Mouse (Mus musculus) myocyte (in vitro differentiated cells): ENCODE results near the gene Cd2bp2.

Source experiments
- CEBPB ChIP-seq: IDR thresholded peaks from 2 replicates; pipeline ENCODE4 v1.6.1; 2011; ENCODE audit warnings: mild to moderate bottlenecking, moderate library complexity; ENCODE audit not compliant: poor library complexity, insufficient read depth, severe bottlenecking
- E2F4 ChIP-seq: IDR thresholded peaks from one replicate; pipeline ENCODE4 v1.6.1; 2011; ENCODE audit warnings: mild to moderate bottlenecking, control low read depth, moderate library complexity; ENCODE audit not compliant: insufficient read depth
- MAX ChIP-seq: IDR thresholded peaks from one replicate; pipeline ENCODE4 v1.6.1; 2011; ENCODE audit warnings: low read depth, mild to moderate bottlenecking, control low read depth
- POLR2A ChIP-seq: IDR thresholded peaks from one replicate; pipeline ENCODE4 v1.6.1; 2011; ENCODE audit warnings: low read depth, mild to moderate bottlenecking, control low read depth, moderate library complexity; ENCODE audit not compliant: insufficient read length
- POLR2AphosphoS2 ChIP-seq: IDR thresholded peaks from one replicate; pipeline ENCODE4 v1.6.1; 2011; ENCODE audit warnings: low read depth, control low read depth; ENCODE audit not compliant: insufficient read length
- TCF3 ChIP-seq: IDR thresholded peaks from one replicate; pipeline ENCODE4 v1.6.1; 2011; ENCODE audit warnings: low read depth, control low read depth; ENCODE audit not compliant: insufficient read length
- USF1 ChIP-seq: IDR thresholded peaks from one replicate; pipeline ENCODE4 v1.6.1; 2011; ENCODE audit warnings: low read depth, mild to moderate bottlenecking, control low read depth, moderate library complexity

- TF ChIP-seq POLR2A, result peak; percentile 90
- no peak for TF ChIP-seq USF1
- no peak for TF ChIP-seq E2F4
- peak; percentile 90 for TF ChIP-seq POLR2AphosphoS2
- TF ChIP-seq MAX, result no peak
- TF ChIP-seq CEBPB, result no peak
- no peak for TF ChIP-seq TCF3
Measured at GRCm38 (mm10) chr7:127208553-127209438, 12.9 kb upstream of the Cd2bp2 start, which contains the start of gene Mylpf.
